Mouse (Mus musculus) activated CD4-positive, CD25-positive, alpha-beta regulatory T cell (primary cell): ENCODE results near the gene Insl3. TPM values are rescaled to one million over a fixed set of nuclear protein-coding genes. Genes with fewer than 3 reads are reported as not detected.

Source experiments
- polyA plus RNA-seq, 2 experiments: library from polyadenylated mRNA; unstranded; fragments of 100-300 nt; shearing (Covaris generic); gene quantifications; one replicate each; pipeline ENCODE4 v1.2.1; 2017

Gene Insl3
- polyA plus RNA-seq = 10 to 100 TPM; 53.6 to 59.0 TPM

DNA sequence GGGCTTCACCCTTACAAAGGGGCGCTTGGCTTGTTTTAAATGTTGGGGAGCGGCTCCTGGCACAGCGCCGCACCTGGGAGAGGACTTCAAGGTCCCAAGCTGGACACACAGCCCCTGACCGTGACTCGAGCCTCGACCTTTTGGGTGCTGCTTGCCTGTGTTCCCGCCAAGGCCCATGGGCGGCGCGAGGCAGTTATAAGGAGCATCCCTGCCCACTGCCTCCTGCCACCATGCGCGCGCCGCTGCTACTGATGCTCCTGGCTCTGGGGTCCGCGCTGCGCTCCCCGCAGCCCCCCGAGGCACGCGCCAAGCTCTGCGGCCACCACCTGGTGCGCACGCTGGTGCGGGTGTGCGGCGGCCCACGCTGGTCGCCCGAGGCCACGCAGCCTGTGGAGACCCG lies at the start of gene Insl3:
Gene Insl3 (plus strand): TSS at position 187 of the 400 bp plus-strand sequence.

DNA sequence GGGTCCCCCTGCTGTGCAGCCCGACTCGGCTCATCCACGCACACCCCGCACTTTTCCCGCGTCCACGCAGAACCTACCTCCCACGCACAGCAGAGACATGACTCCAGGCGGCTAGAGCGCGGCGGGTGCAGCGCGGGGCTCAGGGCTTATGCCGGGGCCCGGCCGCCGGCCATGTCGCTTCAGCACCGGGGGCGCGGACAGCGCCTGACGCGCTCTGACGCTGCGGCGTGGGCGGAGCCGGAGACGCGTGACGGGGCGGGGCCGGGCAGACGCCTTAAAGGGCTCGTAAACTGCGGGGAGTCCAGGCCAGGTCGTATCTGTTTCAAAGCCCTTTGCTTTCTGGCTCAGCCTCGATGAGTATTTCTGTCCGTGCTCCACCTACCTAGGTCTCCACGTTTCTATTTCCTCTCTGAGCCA lies 17.5 kb upstream of the Insl3 start, which contains the start of gene Unc13a:
Gene Unc13a (minus strand): TSS at position 209 of the 417 bp plus-strand sequence.

DNA sequence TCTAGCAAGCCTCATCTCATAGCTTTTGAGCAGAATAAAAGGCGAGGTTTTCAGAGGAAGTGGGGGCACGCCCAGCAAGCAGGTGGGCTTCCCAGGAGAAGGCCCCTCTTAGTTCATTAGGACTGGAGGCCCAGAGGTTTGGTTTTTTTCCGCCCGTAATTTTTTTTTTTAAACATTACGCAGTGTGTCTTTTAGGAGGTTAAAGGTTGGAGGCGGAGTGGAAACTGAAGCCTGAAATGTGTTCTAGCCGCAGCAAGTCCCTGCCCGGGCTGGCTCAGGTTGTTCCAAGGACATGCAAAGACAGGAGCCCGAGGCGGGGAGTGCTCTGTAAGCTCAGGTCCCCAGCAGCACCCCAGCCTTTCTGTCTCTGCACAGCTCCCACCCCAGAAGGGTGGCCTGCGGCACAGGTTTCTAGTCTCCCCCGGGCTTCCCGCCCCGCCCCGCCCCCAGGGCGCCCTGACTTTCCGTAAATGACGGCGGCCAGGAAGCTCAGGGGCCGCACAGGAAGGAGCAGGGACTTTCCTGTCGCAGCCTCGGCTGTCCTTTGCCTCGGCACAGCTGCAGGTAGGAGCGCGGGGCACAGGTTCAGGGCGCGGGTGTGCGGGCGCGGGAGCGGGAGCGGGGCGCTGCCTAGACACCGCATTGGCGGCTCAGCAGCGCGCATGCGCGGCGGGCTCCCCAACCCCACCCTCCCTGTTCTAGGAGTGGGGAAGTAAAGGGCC lies 12.8 kb upstream of the Insl3 start, which contains the start of gene Jak3:
Gene Jak3 (plus strand): TSS at position 277 of the 722 bp plus-strand sequence.

DNA sequence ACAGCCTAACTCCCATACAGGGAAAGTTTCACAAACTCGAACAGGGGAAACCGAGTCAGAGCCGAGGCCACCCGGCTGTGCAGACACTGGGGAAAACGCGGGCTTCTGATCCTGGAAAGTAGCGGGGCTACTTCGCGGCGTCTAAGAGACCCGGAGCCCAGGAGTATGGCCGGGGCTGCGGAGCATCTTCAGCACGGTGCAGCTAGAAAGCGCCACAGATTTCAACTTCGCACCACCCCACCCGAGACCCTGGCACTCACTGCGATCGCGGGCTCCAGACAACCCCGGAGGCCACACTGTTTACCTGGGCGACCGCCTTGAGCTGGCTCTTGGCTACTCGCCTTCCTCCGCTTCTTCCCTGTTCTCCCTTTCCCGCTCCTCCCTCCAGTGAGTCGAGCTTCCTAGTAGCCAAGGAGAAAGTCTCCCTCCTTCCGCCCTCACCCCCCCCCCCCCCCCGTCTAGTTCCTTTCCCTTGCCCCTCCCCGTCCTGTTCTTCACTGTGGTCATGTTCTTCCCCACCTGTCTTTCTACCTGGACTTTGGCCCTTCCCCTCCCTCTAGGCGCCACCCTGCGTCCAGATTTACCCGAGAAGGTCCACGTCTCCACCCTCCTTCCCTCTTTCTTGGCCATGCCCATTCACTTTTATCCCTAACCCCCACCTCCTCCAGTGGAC lies 12.5 kb downstream of the Insl3 start, which contains the start of gene B3gnt3:
Gene B3gnt3 (minus strand): TSS at position 376 of the 673 bp plus-strand sequence.

DNA sequence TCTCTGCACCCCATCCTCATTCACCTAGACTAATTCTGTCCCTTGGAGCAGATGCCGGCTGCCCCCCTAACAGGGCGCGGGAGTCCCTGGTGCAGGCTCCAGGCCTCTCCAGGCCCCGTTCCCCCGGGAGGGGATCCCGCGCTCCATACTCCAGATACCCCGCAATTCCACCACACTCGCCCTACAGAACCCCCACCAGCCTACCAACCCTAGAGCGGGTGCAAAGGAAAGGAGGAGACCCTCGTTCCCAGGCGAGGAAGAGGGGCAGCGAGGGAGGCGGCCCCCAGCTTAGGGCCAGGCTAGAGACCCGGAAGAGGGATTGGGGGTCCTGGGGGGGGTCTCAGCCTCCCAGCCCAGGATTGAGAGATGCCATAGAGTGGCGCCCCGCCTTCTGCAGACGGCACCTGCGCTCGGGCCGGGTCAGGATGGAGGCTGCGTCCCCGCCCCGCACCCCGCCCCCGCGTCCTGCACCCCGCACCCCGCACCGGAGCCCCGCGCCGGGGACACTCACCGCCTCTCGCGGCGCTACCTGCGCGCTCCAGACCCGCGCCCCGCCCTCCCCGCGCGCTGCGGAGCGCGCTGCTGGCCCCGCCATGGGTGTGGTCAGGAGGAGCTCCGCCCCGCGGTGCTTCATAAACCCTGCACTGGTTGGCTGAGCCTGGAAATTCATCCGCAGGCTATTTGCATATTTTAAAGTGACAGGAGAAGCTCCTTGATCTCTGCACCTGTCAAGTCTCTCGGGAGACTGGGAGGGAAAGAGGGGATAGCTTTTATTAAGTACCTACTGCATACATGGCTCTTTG lies 36.3 kb downstream of the Insl3 start, which contains the start of gene Fcho1:
Gene Fcho1 (minus strand): TSS at position 595 of the 803 bp plus-strand sequence.

Other genes starting within 250 kb of the Insl3 start
- 100 to 1,000 TPM; 107 to 132 TPM for gene Abhd8, start 225.6 kb upstream of the Insl3 start, polyA plus RNA-seq
- gene Mrpl34, start 224.3 kb upstream of the Insl3 start, polyA plus RNA-seq = 100 to 1,000 TPM in 1 of 2 experiments, 10 to 100 TPM in 1; 70.1 to 100 TPM
- gene Dda1, start 220.0 kb upstream of the Insl3 start, polyA plus RNA-seq = 100 to 1,000 TPM; 100 to 120 TPM
- gene Ano8, start 203.3 kb upstream of the Insl3 start, polyA plus RNA-seq = 10 to 100 TPM in 1 of 2 experiments, 1 to 10 TPM in 1; 8.5 to 17.4 TPM
- gene Gtpbp3, start 201.1 kb upstream of the Insl3 start, polyA plus RNA-seq = 1 to 10 TPM; 4.2 to 7.7 TPM
- gene Plvap, start 177.5 kb upstream of the Insl3 start, polyA plus RNA-seq = under 1 TPM in 1 of 2 experiments, not detected in 1; 0.13 TPM
- gene Ccdc194, start 163.5 kb upstream of the Insl3 start, polyA plus RNA-seq = under 1 TPM in 1 of 2 experiments, not detected in 1; 0.41 TPM
- 100 to 1,000 TPM; 103 to 118 TPM for gene Bst2, start 151.8 kb upstream of the Insl3 start, polyA plus RNA-seq
- 100 to 1,000 TPM; 113 to 137 TPM for gene Mvb12a, start 146.3 kb upstream of the Insl3 start, polyA plus RNA-seq
- 1 to 10 TPM; 6.3 to 7.8 TPM for gene Tmem221, start 130.3 kb upstream of the Insl3 start, polyA plus RNA-seq
- gene Nxnl1, start 122.6 kb upstream of the Insl3 start, polyA plus RNA-seq = under 1 TPM; 0.88 to 0.99 TPM
- gene Slc27a1, start 120.3 kb upstream of the Insl3 start, polyA plus RNA-seq = 1 to 10 TPM; 6.0 to 6.9 TPM
- 100 to 1,000 TPM; 120 to 124 TPM for gene Pgls, start 97.0 kb upstream of the Insl3 start, polyA plus RNA-seq
- 10 to 100 TPM in 1 of 2 experiments, 1 to 10 TPM in 1; 8.8 to 20.0 TPM for gene Fam129c, start 91.6 kb upstream of the Insl3 start, polyA plus RNA-seq
- gene Colgalt1, start 78.2 kb upstream of the Insl3 start, polyA plus RNA-seq = 10 to 100 TPM; 24.8 to 32.1 TPM
- 1 to 10 TPM; 1.1 to 1.3 TPM for gene Unc13a, start 17.5 kb upstream of the Insl3 start, polyA plus RNA-seq
- 100 to 1,000 TPM; 105 to 188 TPM for gene Jak3, start 12.9 kb upstream of the Insl3 start, polyA plus RNA-seq
- gene B3gnt3, start 12.6 kb downstream of the Insl3 start, polyA plus RNA-seq = 1 to 10 TPM; 4.3 to 5.4 TPM
- 100 to 1,000 TPM; 173 to 255 TPM for gene Fcho1, start 36.5 kb downstream of the Insl3 start, polyA plus RNA-seq
- gene Zfp709, start 192.8 kb downstream of the Insl3 start, polyA plus RNA-seq = 10 to 100 TPM in 1 of 2 experiments, 1 to 10 TPM in 1; 7.2 to 10.5 TPM
- gene Zfp882, start 219.4 kb downstream of the Insl3 start, polyA plus RNA-seq = 1 to 10 TPM; 4.1 to 6.3 TPM
- gene Zfp617, start 219.4 kb downstream of the Insl3 start, polyA plus RNA-seq = 10 to 100 TPM; 14.0 to 16.7 TPM